Mouse (Mus musculus) MEL (cell line): ENCODE measurements around the gene Sergef.

Experiments used
- CTCF ChIP-seq, 3 experiments: IDR thresholded peaks in 2 of 3; conservative IDR thresholded peaks in 1 of 3; 2 replicates each; pipeline ENCODE4 v1.5.1; 2011 to 2012; ENCODE audit warnings: low read length in 3 of 3, low read depth in 2 of 3, mild to moderate bottlenecking in 2 of 3, improper control_type of control experiment in 1 of 3, inconsistent platforms in 1 of 3, mixed read lengths in 1 of 3, moderate library complexity in 1 of 3; ENCODE audit not compliant: control insufficient read depth in 1 of 3, insufficient read depth in 1 of 3, poor library complexity in 1 of 3, severe bottlenecking in 1 of 3
- NELFE ChIP-seq: IDR thresholded peaks from 2 replicates; pipeline ENCODE4 v1.6.1; 2011; ENCODE audit warnings: low read depth, low read length, improper control_type of control experiment

- TF ChIP-seq CTCF (IDR thresholded peaks at IDR 0.05 in 2 of 3, conservative IDR thresholded peaks at IDR 0.05 in 1 of 3; ENCODE audit: control insufficient read depth in 1 of 3, insufficient read depth in 1 of 3, low read depth in 2 of 3, low read length in 3 of 3, poor library complexity in 1 of 3, severe bottlenecking in 1 of 3): no peak
- TF ChIP-seq NELFE: no peak
Measured at GRCm38 (mm10) chr7:46409204-46409789, 230.3 kb downstream of the Sergef start.
